Mouse (Mus musculus) urinary bladder, postnatal 4 days (tissue): ENCODE results near the gene Map3k7cl.

ENCODE experiments used
- DNase-seq, 2 experiments: peaks; one replicate each; pipeline ENCODE4 v3.0.0; 2021 to 2022; ENCODE audit warnings: low spot score in 2 of 2

The Map3k7cl gene

GRCm38 (mm10) chr16:87585548-87586262 lies 32.6 kb downstream of the Map3k7cl start:
- DNase-seq = no peak

- DNase-seq = no peak
Measured at GRCm38 (mm10) chr16:87587843-87588242, 34.7 kb downstream of the Map3k7cl start.

GRCm38 (mm10) chr16:87594145-87594544 lies 41.0 kb downstream of the Map3k7cl start:
- DNase-seq = no peak

- no peak for DNase-seq
Measured at GRCm38 (mm10) chr16:87595149-87595548, 42.0 kb downstream of the Map3k7cl start.

- no peak for DNase-seq
Measured at GRCm38 (mm10) chr16:87602717-87603526, 49.8 kb downstream of the Map3k7cl start.

GRCm38 (mm10) chr16:87604002-87604401 lies 50.9 kb downstream of the Map3k7cl start:
- no peak for DNase-seq

GRCm38 (mm10) chr16:87604883-87605282 lies 51.8 kb downstream of the Map3k7cl start:
- no peak for DNase-seq

- no peak for DNase-seq
Measured at GRCm38 (mm10) chr16:87607383-87607782, 54.3 kb downstream of the Map3k7cl start.

- no peak for DNase-seq
Measured at GRCm38 (mm10) chr16:87607959-87608358, 54.8 kb downstream of the Map3k7cl start.

GRCm38 (mm10) chr16:87610142-87610541 lies 57.0 kb downstream of the Map3k7cl start:
- DNase-seq = no peak

- no peak for DNase-seq
Measured at GRCm38 (mm10) chr16:87610556-87611295, 57.6 kb downstream of the Map3k7cl start.

GRCm38 (mm10) chr16:87611420-87611819 lies 58.3 kb downstream of the Map3k7cl start:
- DNase-seq = no peak

GRCm38 (mm10) chr16:87612218-87612838 lies 59.2 kb downstream of the Map3k7cl start:
- no peak for DNase-seq

- DNase-seq = no peak
Measured at GRCm38 (mm10) chr16:87617377-87617776, 64.2 kb downstream of the Map3k7cl start.

- no peak for DNase-seq
Measured at GRCm38 (mm10) chr16:87621246-87621645, 68.1 kb downstream of the Map3k7cl start.

GRCm38 (mm10) chr16:87623881-87624280 lies 70.8 kb downstream of the Map3k7cl start:
- no peak for DNase-seq

GRCm38 (mm10) chr16:87624937-87625336 lies 71.8 kb downstream of the Map3k7cl start:
- DNase-seq = no peak

- DNase-seq = no peak
Measured at GRCm38 (mm10) chr16:87625341-87625740, 72.2 kb downstream of the Map3k7cl start.

- peak in 1 of 2 experiments; percentile 59 for DNase-seq
Measured at GRCm38 (mm10) chr16:87625816-87626215, 72.7 kb downstream of the Map3k7cl start.

- DNase-seq = peak in 1 of 2 experiments; percentile 29
Measured at GRCm38 (mm10) chr16:87626696-87627095, 73.6 kb downstream of the Map3k7cl start.

GRCm38 (mm10) chr16:87634709-87635108 lies 81.6 kb downstream of the Map3k7cl start:
- no peak for DNase-seq
